ENCODE assay signal across 8 mouse cellular contexts in the genomic region with DNA sequence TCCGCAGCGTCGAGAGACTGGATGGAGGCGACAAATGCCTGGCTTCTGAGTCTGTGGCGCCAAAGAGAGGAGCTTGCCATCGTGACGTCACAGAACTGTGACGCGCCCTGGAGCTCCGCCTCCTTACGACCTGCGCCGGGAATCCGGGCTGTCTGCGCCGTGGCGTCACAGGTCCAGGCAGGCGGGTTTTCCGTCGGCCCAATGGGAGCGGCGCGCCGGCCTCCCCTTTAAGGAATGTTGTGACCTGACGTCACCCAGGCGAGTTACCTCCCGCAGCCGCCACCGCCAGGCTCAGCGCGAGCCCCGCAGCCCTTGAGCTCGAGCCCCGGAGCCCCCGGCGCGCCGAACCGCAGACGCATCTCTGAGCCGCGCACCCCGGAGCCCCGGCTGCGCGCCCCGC. TPM values are rescaled to one million over a fixed set of nuclear protein-coding genes. Genes with fewer than 3 reads are reported as not detected.
DNase-seq lines count a peak whose midpoint lies in the region; ATAC-seq lines count a peak whose summit lies in the region.

A gene (plus strand): TSS at position 103 of the 400 bp plus-strand sequence.

- peak within 1 kb of the TSS; percentile 94 for H3K4me3 ChIP-seq in hindbrain, embryonic 12.5 days

- ATAC-seq in hindbrain, embryonic 12.5 days (ENCODE audit: low FRiP score) = peak; percentile 92

- H3K27ac ChIP-seq in hindbrain, embryonic 12.5 days = peak within 1 kb of the TSS; percentile 80

- H3K4me2 ChIP-seq in hindbrain, embryonic 12.5 days (replicated peaks) = peak within 1 kb of the TSS; percentile 79

- peaks cover 10% of the 10 kb centered on the region for H3K36me3 ChIP-seq in hindbrain, embryonic 12.5 days

- H3K27me3 ChIP-seq in hindbrain, embryonic 12.5 days = no peaks in the 10 kb centered on the region

- peak; percentile 96 for DNase-seq in Muller cell, postnatal 12 days (ENCODE audit: inconsistent ontology term)
- DNase-seq in cerebellum, adult 9-11 months = peak; percentile 98
- DNase-seq in frontal cortex, postnatal 10 days (ENCODE audit: low spot score in 2 of 2) = peak; percentile 95 to 99
- peak; percentile 98 to 99 for DNase-seq in layer of hippocampus, postnatal 14 days (ENCODE audit: low spot score in 2 of 2)
- peak; percentile 98 for DNase-seq in lung, postnatal 14 days
- peak; percentile 90 for DNase-seq in retina, adult 2 months (ENCODE audit: low read depth, low spot score)
- peak; percentile 94 for DNase-seq in thymus, postnatal 36 days

- H3K4me1 ChIP-seq in hindbrain, embryonic 12.5 days = peaks cover 11% of the 10 kb centered on the region

- H3K9me3 ChIP-seq in hindbrain, embryonic 12.5 days (replicated peaks) = no peaks in the 10 kb centered on the region

- H3K9ac ChIP-seq in hindbrain, embryonic 12.5 days = peak within 1 kb of the TSS; percentile 93

- 1% methylated on average over 45 of the region's 47 CpGs for WGBS in hindbrain, embryonic 12.5 days

RNA-seq across cellular contexts. Expression of the gene that starts here (rescaled TPM):
- 229 and 254 TPM in 2 replicates for polyA plus RNA-seq in hindbrain, embryonic 12.5 days (2016; fragmentation: Nextera tagmentation; extraction: Ambion mirVana)
- total RNA-seq in layer of hippocampus, postnatal 14 days (2021) = 100 to 1,000 TPM; 359 to 363 TPM

Comparison
In these comparisons a context has a peak if more than half of its experiments do, and no peak if none do; other contexts are left out.
1. Peak in every context shown above with its lines: DNase-seq, ATAC-seq, H3K4me3 ChIP-seq and H3K27ac ChIP-seq.